ENCODE assay signal across 10 mouse cellular contexts in genomic region chr4:155185845-155186244, GRCm38 (mm10).
"Had no signal": no experiment of that assay in that cellular context is flagged by ENCODE, and none has a peak within 500 bp of the region (broad histone marks: within the 10 kb centered on the region; RNA-seq: fewer than 3 reads in every experiment).

No protein-coding gene starts in this region.

- H3K9ac ChIP-seq: liver, embryonic 15.5 days; midbrain, embryonic 15.5 days; stomach, embryonic 15.5 days had no signal

- H3K36me3 ChIP-seq: liver, embryonic 15.5 days; midbrain, embryonic 15.5 days; stomach, embryonic 15.5 days had no signal

- ATAC-seq: lung, postnatal 0 days; midbrain, embryonic 15.5 days had no signal

- H3K4me2 ChIP-seq: liver, embryonic 11.5 days; liver, embryonic 15.5 days; midbrain, embryonic 15.5 days; stomach, embryonic 15.5 days had no signal

- DNase-seq: lung, adult 2 months; lung, postnatal 36 days; right cerebral cortex, postnatal 14 days; thymus, postnatal 36 days had no signal

- H3K9me3 ChIP-seq: liver, embryonic 15.5 days; midbrain, embryonic 15.5 days; stomach, embryonic 15.5 days had no signal

- H3K4me3 ChIP-seq: layer of hippocampus, adult 2 months; liver, embryonic 15.5 days; midbrain, embryonic 15.5 days; stomach, embryonic 15.5 days had no signal

- H3K27ac ChIP-seq: layer of hippocampus, adult 2 months; liver, embryonic 15.5 days; midbrain, embryonic 15.5 days had no signal

- H3K27me3 ChIP-seq: liver, embryonic 15.5 days; midbrain, embryonic 15.5 days; stomach, embryonic 15.5 days had no signal
